Mouse (Mus musculus) midbrain, postnatal 0 days (tissue): ENCODE data around the gene Sdk2. TPM values are rescaled to one million over a fixed set of nuclear protein-coding genes. Genes with fewer than 3 reads are reported as not detected.
A peak's percentile ranks its signal among the peaks of the same experiment; 100 is the strongest.

Experiments used
- ATAC-seq: fragments of 200-750 bp; cut with Nextera tagmentation; 2 replicates; pipeline ENCODE4 v1.8.0; 2017; ENCODE audit warnings: moderate number of reproducible peaks, mild to moderate bottlenecking, moderate TSS enrichment, moderate library complexity; ENCODE audit not compliant: low FRiP score
- DNase-seq: peaks from one replicate; pipeline ENCODE4 v3.0.0-alpha.2; 2015; ENCODE audit warnings: low spot score
- H3K27ac ChIP-seq: fragments of 300-500 bp; sonication (generic); 2 replicates; pipeline ENCODE4 v1.5.1; 2014; ENCODE audit warnings: low read depth, mild to moderate bottlenecking, low read length, mixed read lengths
- H3K27me3 ChIP-seq: fragments of 300-500 bp; sonication (generic); 2 replicates; pipeline ENCODE4 v1.6.1; 2014; ENCODE audit warnings: low read length, control low read depth, mixed read lengths; ENCODE audit not compliant: insufficient read depth
- H3K36me3 ChIP-seq: fragments of 300-500 bp; sonication (generic); 2 replicates; pipeline ENCODE4 v1.6.1; 2014; ENCODE audit warnings: low read length, control low read depth, mixed read lengths; ENCODE audit not compliant: insufficient read depth
- H3K4me1 ChIP-seq: fragments of 300-500 bp; sonication (generic); 2 replicates; pipeline ENCODE4 v1.6.1; 2014; ENCODE audit warnings: mild to moderate bottlenecking, control low read depth, antibody characterized with exemption, low read length, mixed read lengths; ENCODE audit not compliant: insufficient read depth
- H3K4me2 ChIP-seq: fragments of 300-500 bp; sonication (generic); 2 replicates; pipeline ENCODE4 v1.6.1; 2014; ENCODE audit warnings: low read depth, mild to moderate bottlenecking, low read length, mixed read lengths; ENCODE audit not compliant: poor library complexity, severe bottlenecking
- H3K4me3 ChIP-seq: fragments of 300-500 bp; sonication (generic); 2 replicates; pipeline ENCODE4 v1.5.1; 2014; ENCODE audit warnings: low read depth, mild to moderate bottlenecking, low read length, moderate library complexity
- H3K9ac ChIP-seq: fragments of 300-500 bp; sonication (generic); replicated peaks from 2 replicates; pipeline ENCODE4 v1.6.1; 2014; ENCODE audit warnings: mild to moderate bottlenecking, low read length, moderate library complexity, mixed read lengths; ENCODE audit not compliant: poor library complexity, severe bottlenecking
- H3K9me3 ChIP-seq: fragments of 300-500 bp; sonication (generic); 2 replicates; pipeline ENCODE4 v1.6.1; 2016; ENCODE audit warnings: low read length, control low read depth
- CTCF ChIP-seq: IDR thresholded peaks from 2 replicates; pipeline ENCODE4 v1.5.1; 2016; ENCODE audit warnings: antibody characterized with exemption, mild to moderate bottlenecking
- WGBS: fragments of 180-500 bp; shearing (Covaris S2); extraction: QIAGEN DNeasy Blood & Tissue Kit; methylation state at CpG from one replicate; pipeline ENCODE4 v1.1.7; 2014; 5-methylcytosine and 5-hydroxymethylcytosine counted together
- polyA plus RNA-seq: library from polyadenylated mRNA; unstranded; fragments of >200 nt; fragmentation: Nextera tagmentation; extraction: Ambion mirVana; gene quantifications from 2 replicates; pipeline ENCODE4 v1.2.1, GENCODE M21; 2015
- total RNA-seq: library from RNA; depleted of rRNA; stranded (reverse); fragments of >200 nt; gene quantifications from 2 replicates; pipeline ENCODE4 v1.2.3, GENCODE M21; 2014

The Sdk2 gene
- total and polyA plus RNA-seq, 2 experiments from 2014 or later, result 2.5 to 26.1 TPM

DNA sequence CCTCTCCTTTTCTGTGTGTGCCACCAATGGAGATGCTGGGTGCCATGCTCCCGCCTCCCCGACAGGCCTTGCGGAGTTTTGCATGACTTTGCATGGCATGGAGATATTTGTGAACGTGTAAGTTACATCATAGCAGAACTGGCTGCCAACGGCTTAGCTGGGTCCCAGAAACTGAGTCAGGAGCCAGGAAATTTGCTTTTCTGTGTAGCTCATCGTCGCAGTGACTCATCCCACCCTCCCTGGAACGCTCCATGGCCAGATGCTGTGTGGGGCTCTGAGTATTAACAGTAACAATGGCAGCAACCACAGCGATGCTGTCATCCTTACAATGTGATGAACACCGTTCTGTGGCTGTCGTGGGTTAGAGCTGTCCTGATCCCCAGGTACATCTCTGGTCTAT lies 139.6 kb downstream of the Sdk2 start:
- Histone ChIP-seq H3K4me2 (no peak overlapping the region), H3K27ac (no peak overlapping the region), H3K4me3 (no peak overlapping the region), H3K4me1 (peaks cover 15% of the 10 kb centered on the region), H3K9me3 (no peaks in the 10 kb centered on the region), H3K36me3 (no peaks in the 10 kb centered on the region), H3K27me3 (no peaks in the 10 kb centered on the region), H3K9ac (no peak overlapping the region)
- ATAC-seq (no peak), DNase-seq (no peak)
- no peak for TF ChIP-seq CTCF
- 78% methylated on average over 11 of the region's 11 CpGs for WGBS

DNA sequence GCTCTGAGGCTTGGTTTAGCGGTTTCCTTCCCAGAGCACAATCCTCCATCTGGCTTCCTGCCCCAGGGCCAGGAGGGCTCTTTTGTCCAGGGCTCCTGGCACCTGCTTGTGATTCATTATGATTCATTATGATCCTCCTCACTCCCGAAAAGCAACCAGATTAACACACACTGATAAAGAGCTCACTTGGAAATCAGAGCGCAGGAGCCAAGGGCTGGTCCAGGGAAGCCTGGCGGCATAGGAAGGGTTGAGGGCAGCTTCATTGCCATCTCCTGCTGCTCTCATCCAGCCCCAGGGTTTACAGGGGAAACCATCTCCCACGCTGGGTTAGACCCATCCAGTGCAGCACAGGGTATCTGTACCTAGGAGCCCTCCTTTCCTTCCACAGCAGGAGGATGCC lies 143.7 kb downstream of the Sdk2 start:
- WGBS, result 20% methylated on average over 5 of the region's 5 CpGs
- no peak overlapping the region for H3K27ac ChIP-seq
- peak; percentile 65 for DNase-seq

DNA sequence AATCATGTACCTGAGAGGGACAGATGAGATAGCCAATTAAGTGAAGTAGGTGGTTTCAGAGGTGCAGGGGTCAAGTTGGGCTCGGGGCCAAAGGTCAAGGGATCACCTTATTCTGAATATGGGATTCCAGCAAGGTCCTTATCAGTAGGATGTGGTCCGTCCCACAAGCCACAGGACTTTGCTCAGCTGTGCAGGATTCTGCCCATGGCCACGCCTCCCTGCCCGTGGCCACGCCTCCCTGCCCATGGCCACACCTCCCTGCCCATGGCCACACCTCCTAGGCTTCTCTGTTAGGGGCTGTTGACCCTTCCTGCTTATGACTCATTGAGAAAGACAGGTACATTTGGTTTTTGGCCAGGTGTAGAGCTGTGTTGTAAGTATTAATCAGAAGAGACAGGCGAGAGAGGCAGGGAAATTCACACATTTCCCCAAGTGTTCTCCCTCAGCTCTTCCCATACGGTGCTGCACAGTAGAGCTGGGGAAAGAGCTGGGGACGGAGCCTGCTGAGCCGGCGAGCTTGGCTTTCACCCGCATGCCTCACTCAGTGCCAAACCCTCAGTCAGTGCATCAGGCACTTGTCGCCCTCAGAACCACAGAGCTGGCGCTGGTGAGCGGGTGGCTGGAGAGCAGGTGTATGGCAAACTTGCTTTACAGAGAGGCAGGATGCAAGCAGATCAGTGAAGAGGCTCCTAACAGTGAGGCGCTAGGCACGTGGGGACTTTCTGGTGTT lies 163.6 kb downstream of the Sdk2 start:
- Histone ChIP-seq H3K9ac (no peak overlapping the region), H3K4me2 (no peak overlapping the region), H3K27ac (no peak overlapping the region), H3K9me3 (no peaks in the 10 kb centered on the region), H3K27me3 (no peaks in the 10 kb centered on the region), H3K4me3 (no peak overlapping the region), H3K36me3 (no peaks in the 10 kb centered on the region), H3K4me1 (no peaks in the 10 kb centered on the region)
- WGBS, result 75% methylated on average over 16 of the region's 16 CpGs
- no peak for TF ChIP-seq CTCF
- no peak for DNase-seq
- ATAC-seq, result no peak

More for the DNA sequence above, 143.7 kb downstream of the Sdk2 start:
- Histone ChIP-seq H3K9ac (no peak overlapping the region), H3K4me3 (no peak overlapping the region), H3K27me3 (no peaks in the 10 kb centered on the region), H3K9me3 (no peaks in the 10 kb centered on the region), H3K36me3 (no peaks in the 10 kb centered on the region), H3K4me2 (no peak overlapping the region), H3K4me1 (no peaks in the 10 kb centered on the region)
- no peak for ATAC-seq
- TF ChIP-seq CTCF, result no peak

DNA sequence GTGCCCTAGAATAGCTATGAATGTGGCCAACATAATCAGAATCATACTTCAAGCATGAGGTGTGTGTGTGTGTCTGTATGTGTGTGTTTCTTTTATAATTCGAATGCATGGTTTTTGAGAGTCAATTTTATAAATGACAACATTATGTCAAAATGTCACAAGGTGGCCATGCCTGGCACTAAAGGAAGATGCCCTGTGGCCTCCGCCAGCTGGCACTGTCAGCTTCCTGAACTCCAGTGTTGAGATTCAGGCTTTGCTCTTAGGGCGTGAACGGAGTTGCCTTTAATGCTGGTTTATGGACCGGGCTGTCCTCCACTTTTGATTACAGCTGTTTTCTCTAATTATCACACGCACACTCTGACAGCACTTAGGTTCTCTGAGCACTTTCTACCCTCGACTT lies 164.9 kb downstream of the Sdk2 start:
- ATAC-seq (no peak), DNase-seq (no peak)
- Histone ChIP-seq H3K9ac (no peak overlapping the region), H3K9me3 (no peaks in the 10 kb centered on the region), H3K27ac (no peak overlapping the region), H3K4me1 (no peaks in the 10 kb centered on the region), H3K27me3 (no peaks in the 10 kb centered on the region), H3K4me2 (no peak overlapping the region), H3K4me3 (no peak overlapping the region), H3K36me3 (no peaks in the 10 kb centered on the region)
- TF ChIP-seq CTCF, result no peak
- 91% methylated on average over 7 of the region's 7 CpGs for WGBS

DNA sequence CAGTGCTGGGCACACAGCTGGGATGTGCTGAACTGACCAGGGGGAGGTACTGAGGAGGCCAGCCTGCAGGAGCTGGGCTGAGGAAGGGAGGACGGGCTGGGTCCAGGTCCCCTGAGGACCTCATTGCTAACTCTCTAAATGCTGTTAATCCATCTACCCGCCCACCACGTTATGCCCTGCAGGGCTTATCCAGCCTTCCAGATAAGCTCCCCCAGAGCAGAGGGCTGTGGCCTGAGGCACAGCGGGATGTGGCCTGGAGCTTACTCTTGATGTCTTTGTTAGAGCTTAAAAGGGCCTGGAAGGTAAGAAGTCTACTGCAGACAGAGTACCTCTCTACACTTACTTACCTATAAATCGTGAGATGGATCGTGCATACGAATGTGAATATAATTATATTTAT lies 168.2 kb downstream of the Sdk2 start:
- Histone ChIP-seq H3K4me3 (no peak overlapping the region), H3K27me3 (no peaks in the 10 kb centered on the region), H3K4me2 (no peak overlapping the region), H3K27ac (no peak overlapping the region), H3K9me3 (no peaks in the 10 kb centered on the region), H3K36me3 (no peaks in the 10 kb centered on the region), H3K9ac (no peak overlapping the region), H3K4me1 (no peaks in the 10 kb centered on the region)
- 28% methylated on average over 7 of the region's 7 CpGs for whole genome bisulfite sequencing
- no peak for TF ChIP-seq CTCF
- ATAC-seq, result no peak
- DNase-seq, result no peak

DNA sequence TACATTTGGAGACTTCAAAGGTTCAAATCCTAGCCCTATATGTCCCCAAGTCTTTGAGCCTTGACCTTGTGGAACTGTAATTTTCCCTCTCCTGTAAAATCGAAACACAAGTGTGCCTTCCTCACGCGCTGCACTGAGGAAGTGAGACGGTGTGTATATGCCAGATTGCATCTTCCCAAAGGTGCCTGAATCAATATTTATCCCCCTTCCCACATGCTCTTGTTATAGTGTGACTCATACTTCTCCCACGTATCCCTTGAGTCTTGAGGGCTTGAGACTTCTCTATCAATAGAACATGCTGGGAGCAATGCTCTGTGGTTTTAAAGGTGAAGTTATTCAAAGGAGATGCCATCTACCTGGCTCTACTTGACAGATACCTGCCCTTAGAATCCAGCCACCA lies 170.8 kb downstream of the Sdk2 start:
- no peak overlapping the region for H3K9ac ChIP-seq
- no peak for ATAC-seq
- H3K4me2 ChIP-seq, result no peak overlapping the region
- WGBS, result 90% methylated on average over 5 of the region's 5 CpGs
- H3K9me3 ChIP-seq, result no peaks in the 10 kb centered on the region
- no peaks in the 10 kb centered on the region; the same call in 1 of the 2 replicates for H3K4me1 ChIP-seq
- no peak overlapping the region for H3K4me3 ChIP-seq
- TF ChIP-seq CTCF, result no peak
- H3K27ac ChIP-seq, result no peak overlapping the region
- H3K36me3 ChIP-seq, result 0 out of 2 replicates have a peak, but pooled peaks cover 2% of the 10 kb centered on the region
- H3K27me3 ChIP-seq, result no peaks in the 10 kb centered on the region
- no peak for DNase-seq
